Mouse (Mus musculus): ENCODE measurements around the gene Iffo2. TPM values are rescaled to one million over a fixed set of nuclear protein-coding genes. Genes with fewer than 3 reads are reported as not detected.

Iffo2 gene
- polyA plus RNA-seq, 1 experiment from 2014 or later, result 4.6 TPM

DNA sequence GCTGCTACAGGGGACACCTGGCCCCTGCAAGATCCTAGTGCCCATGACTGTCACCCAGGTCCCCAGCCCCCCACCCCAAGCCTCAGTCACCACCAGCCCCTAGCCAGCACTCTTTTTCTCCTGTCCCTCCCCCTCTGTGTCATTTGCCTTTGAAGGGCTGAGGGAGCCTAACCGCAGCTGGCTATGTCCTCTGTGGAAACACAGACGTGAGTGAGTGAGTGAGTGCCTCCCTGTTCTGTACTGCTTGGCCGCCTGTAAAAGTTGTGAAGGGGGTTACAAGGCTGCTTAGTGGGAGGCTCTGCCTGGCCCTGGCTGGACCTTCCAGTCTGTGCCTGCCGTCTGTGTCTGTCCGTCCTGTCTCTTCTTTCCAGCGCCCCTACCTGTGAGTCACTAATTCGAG, 5.4 kb downstream of the Iffo2 start:
- no peaks in the 10 kb centered on the region for H3K9me3 ChIP-seq
- ATAC-seq, result no peak
- H3K4me2 ChIP-seq (replicated peaks), result no peak overlapping the region
- no peaks in the 10 kb centered on the region for H3K36me3 ChIP-seq
- WGBS, result 59% methylated on average over 7 of the region's 7 CpGs
- peaks cover 9% of the 10 kb centered on the region; the same call in 1 of the 2 replicates for H3K4me1 ChIP-seq (replicated peaks)
- no peak overlapping the region for H3K4me3 ChIP-seq (replicated peaks)
- H3K27me3 ChIP-seq, result no peaks in the 10 kb centered on the region
- H3K27ac ChIP-seq, result no peak overlapping the region
- no peak overlapping the region for H3K9ac ChIP-seq (replicated peaks)

DNA sequence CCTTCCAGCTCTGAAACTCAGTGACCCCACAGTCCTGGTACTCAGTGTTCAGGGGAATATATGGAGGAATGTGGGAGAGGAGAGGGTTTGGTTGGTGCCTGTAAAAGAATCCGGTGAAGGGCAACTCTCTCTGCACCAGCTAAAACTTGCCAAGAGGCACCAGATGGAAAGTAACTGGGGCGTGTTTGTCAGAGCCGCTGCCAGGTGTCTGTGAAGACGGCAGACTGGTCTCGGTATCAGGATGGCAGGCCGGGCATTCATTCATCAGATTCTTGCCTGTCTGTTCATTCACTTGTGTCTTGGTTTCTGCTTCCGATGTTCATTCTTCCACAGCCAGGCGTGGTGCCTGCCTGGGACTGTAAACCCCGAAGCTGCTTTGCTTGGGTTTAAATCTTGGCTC, 6.4 kb downstream of the Iffo2 start:
- 93% methylated on average over 9 of the region's 9 CpGs for WGBS
- no peak for ATAC-seq
- Histone ChIP-seq H3K36me3 (no peaks in the 10 kb centered on the region), H3K4me3 (replicated peaks) (no peak overlapping the region), H3K27ac (no peak overlapping the region), H3K9me3 (no peaks in the 10 kb centered on the region), H3K4me2 (replicated peaks) (no peak overlapping the region), H3K4me1 (replicated peaks) (peaks cover 9% of the 10 kb centered on the region; the same call in 1 of the 2 replicates), H3K9ac (replicated peaks) (no peak overlapping the region), H3K27me3 (no peaks in the 10 kb centered on the region)

- ATAC-seq, result no peak
- no peaks in the 10 kb centered on the region for H3K36me3 ChIP-seq
- H3K9me3 ChIP-seq, result no peaks in the 10 kb centered on the region
- no peaks in the 10 kb centered on the region for H3K27me3 ChIP-seq
- no peak overlapping the region for H3K4me2 ChIP-seq (replicated peaks)
- H3K4me1 ChIP-seq (replicated peaks), result peaks cover 3% of the 10 kb centered on the region; the same call in 1 of the 2 replicates
- no peak overlapping the region for H3K4me3 ChIP-seq (replicated peaks)
- 95% methylated on average over 7 of the region's 7 CpGs for WGBS
- no peak overlapping the region for H3K9ac ChIP-seq (replicated peaks)
- no peak overlapping the region for H3K27ac ChIP-seq
These were observed 10.4 kb downstream of the Iffo2 start for GRCm38 (mm10) chr4:139540784-139541183.

- Histone ChIP-seq H3K9me3 (no peaks in the 10 kb centered on the region), H3K4me2 (replicated peaks) (no peak overlapping the region), H3K36me3 (no peaks in the 10 kb centered on the region), H3K4me1 (replicated peaks) (0 out of 2 replicates have a peak, but pooled peaks cover 6% of the 10 kb centered on the region), H3K9ac (replicated peaks) (no peak overlapping the region), H3K4me3 (replicated peaks) (no peak overlapping the region), H3K27me3 (no peaks in the 10 kb centered on the region), H3K27ac (no peak overlapping the region)
- 30% methylated on average over 6 of the region's 6 CpGs for WGBS
- no peak for ATAC-seq
These were observed 15.4 kb downstream of the Iffo2 start for GRCm38 (mm10) chr4:139545791-139546190.

DNA sequence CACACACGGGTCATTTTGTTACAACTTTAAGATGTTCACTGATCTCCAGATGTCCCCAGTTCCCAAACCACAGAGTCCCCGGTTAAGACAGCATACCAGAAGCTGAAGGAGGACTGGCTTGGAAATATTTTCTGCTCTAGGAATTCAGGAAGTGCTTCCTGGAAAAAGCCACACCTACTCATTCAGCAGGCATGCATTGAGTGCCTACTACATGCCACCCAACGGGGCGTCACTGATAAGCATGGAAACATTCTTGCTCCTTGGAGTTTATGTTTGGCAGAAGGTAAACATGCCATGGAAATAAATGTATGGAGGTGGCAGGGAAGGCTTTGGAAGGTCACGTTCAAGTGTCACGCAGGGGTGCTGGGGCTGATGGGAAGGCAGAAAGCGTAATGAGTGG, 19.1 kb downstream of the Iffo2 start:
- Histone ChIP-seq H3K4me2 (replicated peaks) (no peak overlapping the region), H3K27ac (no peak overlapping the region), H3K9me3 (no peaks in the 10 kb centered on the region), H3K27me3 (no peaks in the 10 kb centered on the region), H3K4me1 (replicated peaks) (0 out of 2 replicates have a peak, but pooled peaks cover 6% of the 10 kb centered on the region), H3K9ac (replicated peaks) (no peak overlapping the region), H3K36me3 (no peaks in the 10 kb centered on the region), H3K4me3 (replicated peaks) (no peak overlapping the region)
- WGBS, result 88% methylated on average over 7 of the region's 7 CpGs
- no peak for ATAC-seq

DNA sequence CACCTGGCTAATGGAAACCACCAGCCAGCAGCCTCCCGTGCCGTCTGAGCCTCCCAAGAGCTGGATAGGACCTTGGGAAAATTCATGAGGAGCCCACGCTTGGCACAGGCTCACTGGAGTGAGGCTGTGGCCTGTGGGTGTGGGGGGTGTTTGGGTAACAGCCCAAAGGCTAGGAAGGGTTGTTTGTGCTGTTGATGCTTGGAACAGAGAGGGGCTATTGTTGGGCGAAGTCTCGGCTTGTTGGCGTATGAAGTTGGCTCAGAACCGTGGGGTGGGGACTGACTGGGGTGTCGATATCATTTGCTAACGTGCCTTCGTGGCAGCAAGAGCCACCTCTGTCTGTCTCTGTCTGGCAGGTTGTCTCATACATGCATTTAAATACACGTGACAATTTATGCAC, 24.9 kb downstream of the Iffo2 start:
- no peaks in the 10 kb centered on the region for H3K4me1 ChIP-seq (replicated peaks)
- 87% methylated on average over 11 of the region's 11 CpGs for WGBS
- H3K36me3 ChIP-seq, result no peaks in the 10 kb centered on the region
- no peak overlapping the region for H3K9ac ChIP-seq (replicated peaks)
- H3K4me3 ChIP-seq (replicated peaks), result no peak overlapping the region
- H3K27ac ChIP-seq, result no peak overlapping the region
- H3K9me3 ChIP-seq, result no peaks in the 10 kb centered on the region
- no peak for ATAC-seq
- H3K4me2 ChIP-seq (replicated peaks), result no peak overlapping the region
- no peaks in the 10 kb centered on the region for H3K27me3 ChIP-seq

DNA sequence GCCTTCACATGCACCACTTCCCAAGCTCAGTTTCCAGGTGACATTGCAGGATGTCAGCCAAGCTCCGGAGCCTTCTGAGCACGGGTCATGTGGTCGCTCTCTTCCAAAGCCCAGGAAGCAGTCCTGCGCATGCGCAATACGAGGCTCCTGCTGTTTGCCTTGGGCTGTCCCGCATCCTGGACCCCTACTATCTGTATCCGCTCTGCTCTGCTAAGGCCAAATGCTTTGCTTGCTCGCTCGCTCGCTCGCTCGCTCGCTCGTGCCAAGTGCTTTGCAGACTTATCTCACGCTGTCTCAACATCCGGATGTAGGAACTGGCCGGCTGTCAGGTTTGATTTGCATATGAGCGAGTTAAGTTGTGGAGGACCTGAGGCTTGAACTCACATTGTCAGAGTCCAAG, 25.6 kb downstream of the Iffo2 start:
- no peaks in the 10 kb centered on the region for H3K27me3 ChIP-seq
- H3K4me3 ChIP-seq (replicated peaks), result no peak overlapping the region
- no peaks in the 10 kb centered on the region for H3K9me3 ChIP-seq
- H3K9ac ChIP-seq (replicated peaks), result no peak overlapping the region
- WGBS, result 79% methylated on average over 19 of the region's 19 CpGs
- no peaks in the 10 kb centered on the region for H3K4me1 ChIP-seq (replicated peaks)
- H3K27ac ChIP-seq, result no peak overlapping the region
- H3K4me2 ChIP-seq (replicated peaks), result no peak overlapping the region
- H3K36me3 ChIP-seq, result no peaks in the 10 kb centered on the region
- ATAC-seq, result no peak

- H3K4me2 ChIP-seq (replicated peaks), result no peak overlapping the region
- H3K36me3 ChIP-seq, result no peaks in the 10 kb centered on the region
- H3K4me3 ChIP-seq (replicated peaks), result no peak overlapping the region
- no peaks in the 10 kb centered on the region for H3K4me1 ChIP-seq (replicated peaks)
- no peak for ATAC-seq
- no peak overlapping the region for H3K27ac ChIP-seq
- peaks cover 21% of the 10 kb centered on the region for H3K27me3 ChIP-seq
- WGBS, result 85% methylated on average over 15 of the region's 15 CpGs
- no peaks in the 10 kb centered on the region for H3K9me3 ChIP-seq
- H3K9ac ChIP-seq (replicated peaks), result no peak overlapping the region
These were observed 38.0 kb downstream of the Iffo2 start for GRCm38 (mm10) chr4:139568361-139568760.

DNA sequence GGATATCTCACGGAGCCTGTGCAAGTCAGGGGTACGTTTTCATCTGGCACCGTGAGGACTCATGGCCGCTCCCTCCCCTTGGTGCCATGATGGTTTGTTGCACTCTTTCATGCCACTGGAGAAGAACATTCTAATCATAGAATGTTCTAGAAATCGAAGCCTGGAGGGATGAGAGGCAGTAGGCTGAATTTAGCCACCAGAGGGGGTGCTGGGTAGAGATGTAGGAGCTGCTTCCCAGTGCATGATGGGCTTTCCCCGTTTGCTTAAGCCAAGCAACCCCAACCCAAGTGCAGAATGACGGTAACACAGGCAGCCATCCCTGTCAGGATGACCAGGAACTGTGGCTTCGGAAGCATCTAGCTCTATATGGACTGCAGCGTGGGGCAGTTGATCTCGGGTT, 40.4 kb downstream of the Iffo2 start:
- Histone ChIP-seq H3K4me2 (replicated peaks) (no peak overlapping the region), H3K9me3 (no peaks in the 10 kb centered on the region), H3K27me3 (peaks cover 22% of the 10 kb centered on the region), H3K27ac (no peak overlapping the region), H3K9ac (replicated peaks) (no peak overlapping the region), H3K4me1 (replicated peaks) (peaks cover 10% of the 10 kb centered on the region), H3K4me3 (replicated peaks) (no peak overlapping the region), H3K36me3 (no peaks in the 10 kb centered on the region)
- no peak for ATAC-seq
- WGBS, result 82% methylated on average over 10 of the region's 10 CpGs

GRCm38 (mm10) chr4:139572928-139573512, 42.7 kb downstream of the Iffo2 start:
- Histone ChIP-seq H3K36me3 (no peaks in the 10 kb centered on the region), H3K27me3 (peaks cover 20% of the 10 kb centered on the region), H3K4me3 (replicated peaks) (no peak overlapping the region), H3K9me3 (no peaks in the 10 kb centered on the region), H3K9ac (replicated peaks) (no peak overlapping the region), H3K27ac (0 out of 2 replicates have a peak overlapping the region, but pooled peaks have one; percentile 6), H3K4me2 (replicated peaks) (no peak overlapping the region), H3K4me1 (replicated peaks) (peaks cover 28% of the 10 kb centered on the region)
- no peak for ATAC-seq
- 86% methylated on average over 12 of the region's 12 CpGs for WGBS

DNA sequence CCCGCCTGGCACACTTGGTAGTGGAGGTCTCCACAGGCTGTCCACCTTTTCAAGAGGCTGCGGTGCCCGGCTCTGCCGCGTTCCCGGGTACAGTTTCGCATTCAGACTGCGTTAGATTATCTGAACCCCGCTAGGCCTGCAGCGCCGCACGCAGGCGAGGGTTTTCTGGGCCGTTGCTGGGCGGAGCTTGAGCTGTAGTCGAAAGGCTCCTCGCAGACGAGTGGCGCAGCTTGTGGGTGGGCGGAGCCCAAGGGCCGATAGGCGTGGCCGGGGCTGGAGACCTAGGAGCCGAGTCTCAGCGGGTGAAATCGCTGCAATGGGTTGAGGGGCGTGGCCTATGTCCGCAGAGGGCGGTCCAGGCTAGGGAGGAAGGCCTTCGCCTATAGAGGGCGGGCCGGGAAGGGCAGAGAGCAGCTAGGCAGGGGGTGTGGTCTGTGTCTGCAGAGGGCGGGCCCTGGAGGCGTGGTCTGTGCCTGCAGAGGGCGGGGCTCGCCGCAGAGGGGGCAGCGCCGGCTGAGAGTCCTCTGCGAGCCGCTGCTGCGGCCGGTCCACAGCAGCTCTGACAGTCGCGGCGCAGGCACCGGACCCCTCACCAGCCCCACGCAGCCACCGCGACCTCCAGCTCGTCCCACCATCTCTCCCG, 43.9 kb downstream of the Iffo2 start:
- H3K4me2 ChIP-seq (replicated peaks), result peak overlapping the region; percentile 97
- peak overlapping the region; percentile 86 for H3K9ac ChIP-seq (replicated peaks)
- peak overlapping the region; percentile 76 for H3K4me3 ChIP-seq (replicated peaks)
- H3K27ac ChIP-seq, result peak overlapping the region; percentile 88
- no peaks in the 10 kb centered on the region for H3K36me3 ChIP-seq
- peaks cover 29% of the 10 kb centered on the region for H3K4me1 ChIP-seq (replicated peaks)
- WGBS, result 1% methylated on average over 46 of the region's 52 CpGs
- H3K9me3 ChIP-seq, result no peaks in the 10 kb centered on the region
- peaks cover 20% of the 10 kb centered on the region for H3K27me3 ChIP-seq
- peak; percentile 94 for ATAC-seq

DNA sequence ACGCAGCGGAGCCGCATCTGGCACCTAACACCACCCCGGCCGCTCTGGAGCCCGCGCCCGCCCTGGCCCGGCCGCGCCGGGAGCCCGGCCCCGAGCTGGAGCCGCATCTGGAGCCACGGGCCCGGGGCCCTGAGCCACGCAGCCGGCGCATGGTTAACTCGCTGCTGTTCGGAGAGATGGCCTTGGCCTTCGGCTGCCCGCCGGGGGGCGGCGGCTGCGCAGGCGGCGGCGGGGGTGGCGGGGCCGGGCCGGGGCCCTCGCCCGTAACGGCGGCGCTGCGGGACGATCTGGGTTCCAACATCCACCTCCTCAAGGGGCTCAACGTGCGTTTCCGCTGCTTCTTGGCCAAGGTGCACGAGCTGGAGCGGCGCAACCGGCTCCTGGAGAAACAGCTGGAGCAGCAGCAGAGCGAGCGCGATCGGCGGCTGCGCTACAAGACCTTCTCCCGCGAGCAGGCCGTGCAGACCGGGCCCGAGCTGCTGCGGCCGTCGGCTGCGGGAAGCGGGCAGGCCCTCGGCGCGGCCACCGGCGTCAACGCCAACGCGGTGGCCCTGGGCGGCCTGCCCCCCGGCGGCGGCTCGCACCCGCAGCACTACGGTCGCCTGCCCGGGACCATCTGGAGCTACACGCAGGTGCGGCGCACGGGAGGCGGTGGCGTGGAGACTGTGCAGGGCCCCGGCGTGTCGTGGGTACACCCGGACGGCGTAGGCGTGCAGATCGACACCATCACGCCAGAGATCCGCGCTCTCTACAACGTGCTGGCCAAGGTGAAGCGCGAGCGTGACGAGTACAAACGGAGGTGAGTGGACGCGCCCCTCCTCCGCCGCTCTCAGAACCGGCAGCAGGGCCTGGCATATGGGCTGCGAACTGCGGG, 44.7 kb downstream of the Iffo2 start:
- Histone ChIP-seq H3K27ac (peak overlapping the region; percentile 88), H3K27me3 (peaks cover 20% of the 10 kb centered on the region), H3K4me2 (replicated peaks) (peak overlapping the region; percentile 97), H3K4me1 (replicated peaks) (peaks cover 36% of the 10 kb centered on the region), H3K9me3 (no peaks in the 10 kb centered on the region), H3K9ac (replicated peaks) (peak overlapping the region; percentile 86), H3K36me3 (no peaks in the 10 kb centered on the region), H3K4me3 (replicated peaks) (peak overlapping the region; percentile 76)
- ATAC-seq, result peak; percentile 80
- WGBS, result under 1% methylated on average over 86 of the region's 111 CpGs
